Mouse (Mus musculus) brain, embryonic 18.5 days (tissue): Measurements from ENCODE around the gene Xpa.

Source experiments
- DNase-seq: peaks from one replicate; pipeline ENCODE4 v3.0.0-alpha.2; 2012; ENCODE audit warnings: low read depth, low spot score

Xpa gene

GRCm38 (mm10) chr4:46146881-46147280, 49.2 kb downstream of the Xpa start:
- DNase-seq, result no peak

GRCm38 (mm10) chr4:46144323-46144722, 51.8 kb downstream of the Xpa start:
- no peak for DNase-seq

- DNase-seq, result peak; percentile 81
These were observed 57.6 kb downstream of the Xpa start, which contains the start of the genes Ncbp1 and Tstd2 for GRCm38 (mm10) chr4:46138287-46139222. Ncbp1 (plus strand) TSS chr4:46138613. Tstd2 (minus strand) TSS chr4:46138694.

GRCm38 (mm10) chr4:46137629-46138286, 58.4 kb downstream of the Xpa start:
- peak; percentile 10 for DNase-seq

- no peak for DNase-seq
These were observed 64.3 kb downstream of the Xpa start for GRCm38 (mm10) chr4:46131791-46132190.

GRCm38 (mm10) chr4:46130221-46130620, 65.9 kb downstream of the Xpa start:
- DNase-seq, result no peak

GRCm38 (mm10) chr4:46129311-46130004, 66.7 kb downstream of the Xpa start:
- DNase-seq, result no peak

GRCm38 (mm10) chr4:46126541-46126940, 69.6 kb downstream of the Xpa start:
- peak; percentile 34 for DNase-seq

- DNase-seq, result no peak
These were observed 72.8 kb downstream of the Xpa start for GRCm38 (mm10) chr4:46123358-46123757.

GRCm38 (mm10) chr4:46120767-46121166, 75.3 kb downstream of the Xpa start:
- no peak for DNase-seq

- DNase-seq, result no peak
These were observed 76.5 kb downstream of the Xpa start for GRCm38 (mm10) chr4:46119514-46120094.

GRCm38 (mm10) chr4:46117536-46117935, 78.6 kb downstream of the Xpa start:
- DNase-seq, result no peak

- DNase-seq, result no peak
These were observed 79.5 kb downstream of the Xpa start for GRCm38 (mm10) chr4:46116544-46117175.

GRCm38 (mm10) chr4:46115308-46115707, 80.8 kb downstream of the Xpa start:
- DNase-seq, result no peak

GRCm38 (mm10) chr4:46111361-46111760, 84.8 kb downstream of the Xpa start:
- no peak for DNase-seq

- DNase-seq, result no peak
These were observed 86.0 kb downstream of the Xpa start for GRCm38 (mm10) chr4:46110084-46110483.
